Mouse (Mus musculus) heart, postnatal 0 days (tissue): ENCODE data around the gene Snx29.

Experiments
- CTCF ChIP-seq: IDR thresholded peaks from 2 replicates; pipeline ENCODE4 v1.5.1; 2016; ENCODE audit warnings: antibody characterized with exemption, control low read depth, low read depth
- EP300 ChIP-seq: IDR thresholded peaks from 2 replicates; pipeline ENCODE4 v1.6.1; 2016; ENCODE audit warnings: antibody characterized with exemption, low read depth

DNA sequence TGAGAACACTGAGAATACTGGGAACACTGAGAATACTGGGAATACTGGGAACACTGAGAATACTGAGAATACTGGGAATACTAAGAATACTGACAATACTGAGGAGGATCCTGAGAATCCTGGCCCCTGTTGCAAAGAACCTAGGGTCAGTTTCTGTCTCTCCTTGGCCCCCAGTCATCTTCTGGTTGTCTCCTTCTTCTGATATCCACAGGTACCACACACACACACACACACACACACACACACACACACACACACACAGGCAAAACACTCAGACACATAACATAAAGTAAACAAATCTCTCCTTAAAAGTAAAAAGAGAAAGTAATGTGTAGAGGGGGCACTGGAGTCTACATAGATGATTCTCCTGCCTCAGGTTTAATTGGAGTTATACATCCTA is 365.1 kb downstream of the Snx29 start:
- no peak for TF ChIP-seq CTCF
- no peak for TF ChIP-seq EP300
